In genomic region chr10:20149121-20149834, GRCm38 (mm10) we compare ENCODE assay signal across 8 mouse cellular contexts. TPM values are rescaled to one million over a fixed set of nuclear protein-coding genes. Genes with fewer than 3 reads are reported as not detected.
DNase-seq lines count a peak whose midpoint lies in the region; ATAC-seq and TF ChIP-seq lines count a peak whose summit lies in the region.

No protein-coding gene starts in this region.

- H3K4me3 ChIP-seq in forebrain, embryonic 10.5 days, result peak overlapping the region; percentile 80
- H3K4me3 ChIP-seq in heart, embryonic 16.5 days (ENCODE audit: low read length), result peak overlapping the region; percentile 82
- H3K4me3 ChIP-seq in liver, embryonic 15.5 days (replicated peaks), result peak overlapping the region; percentile 71
- H3K4me3 ChIP-seq in neural tube, embryonic 12.5 days, result peak overlapping the region; percentile 67

- no peaks in the 10 kb centered on the region for H3K36me3 ChIP-seq in forebrain, embryonic 10.5 days (replicated peaks)
- H3K36me3 ChIP-seq in heart, embryonic 16.5 days (ENCODE audit: control insufficient read depth, insufficient read depth), result no peaks in the 10 kb centered on the region
- H3K36me3 ChIP-seq in liver, embryonic 15.5 days (replicated peaks), result no peaks in the 10 kb centered on the region
- H3K36me3 ChIP-seq in neural tube, embryonic 12.5 days, result no peaks in the 10 kb centered on the region

- H3K27ac ChIP-seq in forebrain, embryonic 10.5 days, result peak overlapping the region; percentile 83
- peak overlapping the region; percentile 62; the same call in 1 of the 2 replicates for H3K27ac ChIP-seq in heart, embryonic 16.5 days (ENCODE audit: low read length)
- H3K27ac ChIP-seq in liver, embryonic 15.5 days (replicated peaks), result no peak overlapping the region
- no peak overlapping the region for H3K27ac ChIP-seq in neural tube, embryonic 12.5 days

- peak; percentile 23 to 46 for DNase-seq in CD8-positive naive resting alpha-beta T cell, adult 2 months (ENCODE audit: low read depth in 2 of 2, low spot score in 2 of 2)
- DNase-seq in brain, embryonic 14.5 days (ENCODE audit: low read depth), result peak; percentile 64
- DNase-seq in forebrain, embryonic 10.5 days (ENCODE audit: extremely low spot score, low spot score), result peak; percentile 56
- DNase-seq in kidney, postnatal 14 days, result peak; percentile 67
- DNase-seq in testis, postnatal 10 days (ENCODE audit: low spot score), result peak; percentile 76

- peak; percentile 81 for ATAC-seq in heart, embryonic 16.5 days (replicated peaks; ENCODE audit: extremely low read depth, insufficient read depth, low FRiP score)
- ATAC-seq in liver, embryonic 15.5 days (ENCODE audit: insufficient read depth), result peak; percentile 53
- ATAC-seq in neural tube, embryonic 12.5 days (ENCODE audit: low FRiP score, low read depth), result peak; percentile 69

- H3K9me3 ChIP-seq in forebrain, embryonic 10.5 days, result no peaks in the 10 kb centered on the region
- H3K9me3 ChIP-seq in heart, embryonic 16.5 days (replicated peaks; ENCODE audit: control insufficient read depth, low read length), result no peaks in the 10 kb centered on the region
- no peaks in the 10 kb centered on the region for H3K9me3 ChIP-seq in liver, embryonic 15.5 days (replicated peaks)
- no peaks in the 10 kb centered on the region for H3K9me3 ChIP-seq in neural tube, embryonic 12.5 days

- peak overlapping the region; percentile 86 for H3K9ac ChIP-seq in heart, embryonic 16.5 days (ENCODE audit: low read length)
- H3K9ac ChIP-seq in liver, embryonic 15.5 days, result peak overlapping the region; percentile 64
- peak overlapping the region; percentile 54 for H3K9ac ChIP-seq in neural tube, embryonic 12.5 days

- peaks cover 57% of the 10 kb centered on the region for H3K27me3 ChIP-seq in forebrain, embryonic 10.5 days (ENCODE audit: poor library complexity, severe bottlenecking)
- peaks cover 14% of the 10 kb centered on the region for H3K27me3 ChIP-seq in heart, embryonic 16.5 days (ENCODE audit: control insufficient read depth, insufficient read depth, low read length)
- H3K27me3 ChIP-seq in liver, embryonic 15.5 days, result peaks cover 46% of the 10 kb centered on the region
- peaks cover 39% of the 10 kb centered on the region for H3K27me3 ChIP-seq in neural tube, embryonic 12.5 days (replicated peaks)

- TF ChIP-seq CTCF in brain, embryonic 14.5 days (IDR thresholded peaks at IDR 0.05; ENCODE audit: borderline replicate concordance, extremely low read depth, insufficient read depth, insufficient read length), result no peak

- under 1% methylated on average over 60 of the region's 74 CpGs for WGBS in forebrain, embryonic 10.5 days
- under 1% methylated on average over 63 of the region's 74 CpGs for WGBS in heart, embryonic 16.5 days
- WGBS in liver, embryonic 15.5 days (ENCODE audit: insufficient replicate concordance), result 1% methylated on average over 73 of the region's 74 CpGs
- under 1% methylated on average over 69 of the region's 74 CpGs for WGBS in neural tube, embryonic 12.5 days

- peak overlapping the region; percentile 87 for H3K4me2 ChIP-seq in heart, embryonic 16.5 days (ENCODE audit: low read depth, low read length)
- peak overlapping the region; percentile 94 for H3K4me2 ChIP-seq in liver, embryonic 15.5 days
- H3K4me2 ChIP-seq in neural tube, embryonic 12.5 days (replicated peaks), result peak overlapping the region; percentile 97

- TF ChIP-seq POLR2A in brain, embryonic 14.5 days (IDR thresholded peaks at IDR 0.05; ENCODE audit: borderline replicate concordance, extremely low read depth, insufficient read depth, insufficient read length, poor library complexity, severe bottlenecking), result no peak

- peaks cover 29% of the 10 kb centered on the region for H3K4me1 ChIP-seq in forebrain, embryonic 10.5 days
- peaks cover 7% of the 10 kb centered on the region; the same call in 1 of the 2 replicates for H3K4me1 ChIP-seq in heart, embryonic 16.5 days (ENCODE audit: control insufficient read depth, insufficient read depth, low read length)
- peaks cover 22% of the 10 kb centered on the region for H3K4me1 ChIP-seq in liver, embryonic 15.5 days (replicated peaks)
- H3K4me1 ChIP-seq in neural tube, embryonic 12.5 days, result peaks cover 11% of the 10 kb centered on the region

RNA-seq across cellular contexts. Expression of gene Map7, which starts 1.0 kb away (rescaled TPM):
- polyA plus RNA-seq in brain, embryonic 14.5 days (2012; rRNA removed), result 3.2 and 6.7 TPM in 2 replicates
- polyA plus RNA-seq in forebrain, embryonic 10.5 days (2016; fragmentation: Nextera tagmentation; extraction: Ambion mirVana), result 9.1 and 10.9 TPM in 2 replicates
- 7.6 and 7.8 TPM in 2 replicates for polyA plus RNA-seq in heart, embryonic 16.5 days (2015; fragmentation: Nextera tagmentation; extraction: Ambion mirVana)
- polyA plus RNA-seq in liver, embryonic 15.5 days (2015; fragmentation: Nextera tagmentation; extraction: Ambion mirVana), result 3.7 and 4.2 TPM in 2 replicates
- polyA plus RNA-seq in neural tube, embryonic 12.5 days (2016; fragmentation: Nextera tagmentation; extraction: Ambion mirVana), result 7.8 and 9.3 TPM in 2 replicates

Comparison
In these comparisons a context has a peak if more than half of its experiments do, and no peak if none do; other contexts are left out.
1. H3K27ac ChIP-seq: peak in forebrain, embryonic 10.5 days (single experiment) and heart, embryonic 16.5 days (single experiment); none in liver, embryonic 15.5 days (single experiment) and neural tube, embryonic 12.5 days (single experiment).
2. Peak in every context shown above with its lines, with median percentiles within 50 percentile points of each other: DNase-seq, H3K4me3 ChIP-seq, ATAC-seq, H3K4me2 ChIP-seq and H3K9ac ChIP-seq.